Mouse (Mus musculus) MEL (cell line): ENCODE results near the gene Bmf. TPM values are rescaled to one million over a fixed set of nuclear protein-coding genes. Genes with fewer than 3 reads are reported as not detected.

Source experiments
- DNase-seq: peaks from one replicate; pipeline ENCODE4 v3.0.0; 2011; ENCODE audit warnings: low read depth, low spot score
- H3K27ac ChIP-seq: 2 replicates; pipeline ENCODE4 v1.5.1; 2012; ENCODE audit warnings: low read depth, mild to moderate bottlenecking, control low read depth, low read length, moderate library complexity; ENCODE audit not compliant: control insufficient read depth
- H3K27me3 ChIP-seq, 2 experiments: fragments of 150-350 bp in 1 of 2; sonication (generic) in 1 of 2; 2 replicates each; pipeline ENCODE4 v1.6.1; 2012; ENCODE audit warnings: low read length in 2 of 2, mild to moderate bottlenecking in 2 of 2, improper control_type of control experiment in 1 of 2, moderate library complexity in 1 of 2; ENCODE audit not compliant: insufficient read depth in 2 of 2, control insufficient read depth in 1 of 2
- H3K36me3 ChIP-seq, 2 experiments: 2 replicates each; pipeline ENCODE4 v1.6.1; 2012 to 2014; ENCODE audit warnings: low read length in 2 of 2, improper control_type of control experiment in 1 of 2, inconsistent platforms in 1 of 2, mild to moderate bottlenecking in 1 of 2; ENCODE audit not compliant: insufficient read depth in 2 of 2, control insufficient read depth in 1 of 2
- H3K4me1 ChIP-seq, 2 experiments: fragments of 150-350 bp in 1 of 2; sonication (generic) in 1 of 2; 2 replicates each; pipeline ENCODE4 v1.6.1; 2012; ENCODE audit warnings: low read length in 2 of 2, improper control_type of control experiment in 1 of 2, mild to moderate bottlenecking in 1 of 2; ENCODE audit not compliant: insufficient read depth in 2 of 2, control insufficient read depth in 1 of 2
- H3K4me3 ChIP-seq, 2 experiments: fragments of 150-350 bp in 1 of 2; sonication (generic) in 1 of 2; 2 replicates each; pipeline ENCODE4 v1.5.1; 2012; ENCODE audit warnings: low read depth in 2 of 2, low read length in 2 of 2, mild to moderate bottlenecking in 2 of 2, moderate library complexity in 2 of 2, control low read depth in 1 of 2, improper control_type of control experiment in 1 of 2; ENCODE audit not compliant: control insufficient read depth in 1 of 2, insufficient read depth in 1 of 2
- H3K79me2 ChIP-seq: 2 replicates; pipeline ENCODE4 v1.6.1; 2012; ENCODE audit warnings: mild to moderate bottlenecking, low read length, moderate library complexity; ENCODE audit not compliant: control insufficient read depth, poor library complexity, insufficient read depth
- H3K9ac ChIP-seq: 2 replicates; pipeline ENCODE4 v1.6.1; 2012; ENCODE audit warnings: low read depth, mild to moderate bottlenecking, control low read depth, low read length, moderate library complexity; ENCODE audit not compliant: control insufficient read depth, poor library complexity, severe bottlenecking
- H3K9me3 ChIP-seq: fragments of 150-350 bp; sonication (generic); replicated peaks from 2 replicates; pipeline ENCODE4 v1.6.1; 2012; ENCODE audit warnings: mild to moderate bottlenecking, low read length, improper control_type of control experiment, moderate library complexity; ENCODE audit not compliant: insufficient read depth
- BHLHE40 ChIP-seq: IDR thresholded peaks from 2 replicates; pipeline ENCODE4 v1.6.1; 2012; ENCODE audit warnings: low read depth, mild to moderate bottlenecking, inconsistent platforms, low read length, improper control_type of control experiment, borderline replicate concordance
- CHD1 ChIP-seq: IDR thresholded peaks from 2 replicates; pipeline ENCODE4 v1.6.1; 2012; ENCODE audit warnings: low read depth, mild to moderate bottlenecking, inconsistent platforms, low read length, improper control_type of control experiment
- E2F4 ChIP-seq: IDR thresholded peaks from 2 replicates; pipeline ENCODE4 v1.6.1; 2011; ENCODE audit warnings: low read depth, low read length, improper control_type of control experiment, borderline replicate concordance
- ELF1 ChIP-seq: IDR thresholded peaks from 2 replicates; pipeline ENCODE4 v1.6.1; 2014; ENCODE audit warnings: low read depth, mild to moderate bottlenecking, inconsistent platforms, low read length, improper control_type of control experiment, moderate library complexity
- ETS1 ChIP-seq: IDR thresholded peaks from 2 replicates; pipeline ENCODE4 v1.6.1; 2012; ENCODE audit warnings: low read depth, mild to moderate bottlenecking, inconsistent platforms, low read length, improper control_type of control experiment, moderate library complexity
- GABPA ChIP-seq: IDR thresholded peaks from 2 replicates; pipeline ENCODE4 v1.6.1; 2012; ENCODE audit warnings: low read depth, mild to moderate bottlenecking, inconsistent platforms, low read length, improper control_type of control experiment, moderate library complexity
- KAT2A ChIP-seq: conservative IDR thresholded peaks from 2 replicates; pipeline ENCODE4 v1.6.1; 2012; ENCODE audit warnings: low read depth, low read length, improper control_type of control experiment, inconsistent platforms
- MAFK ChIP-seq: IDR thresholded peaks from 2 replicates; pipeline ENCODE4 v1.6.1; 2011; ENCODE audit warnings: low read depth, mild to moderate bottlenecking, low read length, improper control_type of control experiment, borderline replicate concordance
- MAX ChIP-seq: IDR thresholded peaks from 2 replicates; pipeline ENCODE4 v1.6.1; 2011; ENCODE audit warnings: low read length, improper control_type of control experiment
- MAZ ChIP-seq: IDR thresholded peaks from 2 replicates; pipeline ENCODE4 v1.6.1; 2012; ENCODE audit warnings: low read depth, mild to moderate bottlenecking, inconsistent platforms, low read length, improper control_type of control experiment
- MEF2A ChIP-seq: IDR thresholded peaks from 2 replicates; pipeline ENCODE4 v1.6.1; 2014; ENCODE audit warnings: low read depth, mild to moderate bottlenecking, inconsistent platforms, low read length, improper control_type of control experiment; ENCODE audit not compliant: poor library complexity, insufficient replicate concordance, severe bottlenecking; ENCODE audit errors: extremely low read depth
- MXI1 ChIP-seq: IDR thresholded peaks from 2 replicates; pipeline ENCODE4 v1.6.1; 2011; ENCODE audit warnings: mild to moderate bottlenecking, low read depth, low read length, improper control_type of control experiment
- MYB ChIP-seq: IDR thresholded peaks from 2 replicates; pipeline ENCODE4 v1.6.1; 2011; ENCODE audit warnings: mild to moderate bottlenecking, low read depth, low read length, improper control_type of control experiment
- MYC ChIP-seq: IDR thresholded peaks from 2 replicates; pipeline ENCODE4 v1.6.1; 2011; ENCODE audit warnings: low read depth, mild to moderate bottlenecking, low read length, improper control_type of control experiment, moderate library complexity
- NELFE ChIP-seq: IDR thresholded peaks from 2 replicates; pipeline ENCODE4 v1.6.1; 2011; ENCODE audit warnings: low read depth, low read length, improper control_type of control experiment
- POLR2A ChIP-seq, 2 experiments: IDR thresholded peaks; 2 replicates each; pipeline ENCODE4 v1.6.1; 2011 to 2012; ENCODE audit warnings: low read length in 2 of 2, mild to moderate bottlenecking in 2 of 2, control low read depth in 1 of 2, improper control_type of control experiment in 1 of 2, low read depth in 1 of 2, moderate library complexity in 1 of 2; ENCODE audit not compliant: control insufficient read depth in 1 of 2, insufficient read depth in 1 of 2, poor library complexity in 1 of 2
- POLR2AphosphoS2 ChIP-seq: IDR thresholded peaks from 2 replicates; pipeline ENCODE4 v1.6.1; 2011; ENCODE audit warnings: low read length, improper control_type of control experiment
- POLR2AphosphoS5 ChIP-seq: IDR thresholded peaks from 2 replicates; pipeline ENCODE4 v1.6.1; 2012; ENCODE audit warnings: low read depth, borderline replicate concordance, mild to moderate bottlenecking, inconsistent platforms, low read length, moderate library complexity, mixed read lengths
- RAD21 ChIP-seq: IDR thresholded peaks from 2 replicates; pipeline ENCODE4 v1.6.1; 2011; ENCODE audit warnings: mild to moderate bottlenecking, low read depth, low read length, improper control_type of control experiment
- RCOR1 ChIP-seq: IDR thresholded peaks from 2 replicates; pipeline ENCODE4 v1.6.1; 2012; ENCODE audit warnings: low read depth, mild to moderate bottlenecking, inconsistent platforms, low read length, improper control_type of control experiment
- SIN3A ChIP-seq: IDR thresholded peaks from 2 replicates; pipeline ENCODE4 v1.6.1; 2012; ENCODE audit warnings: low read length, improper control_type of control experiment, inconsistent platforms
- SMC3 ChIP-seq: IDR thresholded peaks from 2 replicates; pipeline ENCODE4 v1.6.1; 2011; ENCODE audit warnings: low read depth, low read length, improper control_type of control experiment
- TCF12 ChIP-seq: IDR thresholded peaks from 2 replicates; pipeline ENCODE4 v1.6.1; 2014; ENCODE audit warnings: low read depth, mild to moderate bottlenecking, inconsistent platforms, low read length, improper control_type of control experiment, moderate library complexity
- USF1 ChIP-seq: IDR thresholded peaks from 2 replicates; pipeline ENCODE4 v1.6.1; 2014; ENCODE audit warnings: low read depth, mild to moderate bottlenecking, inconsistent platforms, low read length, improper control_type of control experiment, moderate library complexity
- ZKSCAN1 ChIP-seq: IDR thresholded peaks from 2 replicates; pipeline ENCODE4 v1.6.1; 2012; ENCODE audit warnings: low read depth, mild to moderate bottlenecking, inconsistent platforms, low read length, improper control_type of control experiment, moderate library complexity
- ZNF384 ChIP-seq: IDR thresholded peaks from 2 replicates; pipeline ENCODE4 v1.6.1; 2012; ENCODE audit warnings: low read depth, mild to moderate bottlenecking, inconsistent platforms, low read length, improper control_type of control experiment
- polyA plus RNA-seq, 2 experiments: library from polyadenylated mRNA; stranded (reverse) in 1 of 2; unstranded in 1 of 2; fragments of >175 nt in 1 of 2; fragments of >200 nt in 1 of 2; gene quantifications; 2 replicates each; pipeline versions ENCODE4 v1.2.1 to v1.2.4; 2012; ENCODE audit warnings: low replicate concordance in 2 of 2, low read depth in 1 of 2; ENCODE audit not compliant: insufficient read length in 2 of 2, insufficient read depth in 1 of 2, missing spikeins in 1 of 2
- total RNA-seq: library from RNA; depleted of rRNA; stranded (reverse); fragments of 300-350 nt; gene quantifications from 2 replicates; pipeline ENCODE4 v1.2.3, GENCODE M21; 2012

Bmf gene
- total and polyA plus RNA-seq, 3 experiments: 0.39 to 0.50 TPM; not detected in 1

GRCm38 (mm10) chr2:118551606-118552005, 2.1 kb upstream of the Bmf start:
- H3K4me3 ChIP-seq: no peak overlapping the region
- no peaks in the 10 kb centered on the region for H3K79me2 ChIP-seq
- peaks cover 6 to 27% of the 10 kb centered on the region in 2 experiments for H3K4me1 ChIP-seq
- no peak overlapping the region for H3K27ac ChIP-seq
- TF ChIP-seq USF1 (no peak), MEF2A (no peak), CHD1 (no peak), KAT2A (no peak), SIN3A (no peak), MAX (no peak), RCOR1 (no peak), TCF12 (no peak), MYC (no peak), BHLHE40 (no peak), MAFK (no peak), MAZ (no peak), SMC3 (no peak), MXI1 (no peak), NELFE (no peak), GABPA (no peak), ZKSCAN1 (no peak), POLR2A (IDR thresholded peaks at IDR 0.05; ENCODE audit: control insufficient read depth in 1 of 2, insufficient read depth in 1 of 2, low read depth in 1 of 2, low read length in 2 of 2, poor library complexity in 1 of 2) (no peak), E2F4 (no peak)
- no peak overlapping the region for H3K9ac ChIP-seq
- peaks cover 0 to 9% of the 10 kb centered on the region in 2 experiments; a peak in 2 of 4 replicates for H3K36me3 ChIP-seq
- no peak for DNase-seq
- H3K27me3 ChIP-seq: no peaks in the 10 kb centered on the region
- H3K9me3 ChIP-seq: no peaks in the 10 kb centered on the region

GRCm38 (mm10) chr2:118548421-118549221, 866 bp downstream of the Bmf start:
- Histone ChIP-seq H3K9me3 (no peaks in the 10 kb centered on the region), H3K4me3 (peak overlapping the region; percentile 43 to 62; a peak in 3 of 4 replicates)
- TF ChIP-seq MYB: no peak
- TF ChIP-seq CHD1: no peak
- TF ChIP-seq POLR2AphosphoS5: no peak
- TF ChIP-seq ZNF384: no peak
- no peak for TF ChIP-seq POLR2AphosphoS2
- TF ChIP-seq BHLHE40: no peak
- no peak for TF ChIP-seq ETS1
- TF ChIP-seq RCOR1: no peak
- TF ChIP-seq ELF1: no peak
- TF ChIP-seq RAD21: no peak
- TF ChIP-seq MAFK: no peak
- TF ChIP-seq, all 39 proteins: peak for 0
- Histone ChIP-seq H3K27me3 (no peaks in the 10 kb centered on the region), H3K36me3 (peaks cover 0 to 19% of the 10 kb centered on the region in 2 experiments; a peak in 2 of 4 replicates), H3K4me1 (peaks cover 20 to 43% of the 10 kb centered on the region in 2 experiments), H3K79me2 (no peaks in the 10 kb centered on the region; the same call in 1 of the 2 replicates), H3K27ac (no peak overlapping the region), H3K9ac (no peak overlapping the region; the same call in 1 of the 2 replicates)
- DNase-seq: no peak
